Mouse (Mus musculus): Measurements from ENCODE around the gene Mgst3. TPM values are rescaled to one million over a fixed set of nuclear protein-coding genes. Genes with fewer than 3 reads are reported as not detected.

Mgst3 gene
- 111 and 149 TPM in 2 replicates for polyA plus RNA-seq (2016; fragmentation: Nextera tagmentation; extraction: Ambion mirVana)

- peak within 1 kb of the TSS; percentile 74 for H3K4me3 ChIP-seq
- no peaks in the 10 kb centered on the region for H3K36me3 ChIP-seq
- peaks cover 8% of the 10 kb centered on the region; the same call in 1 of the 2 replicates for H3K27me3 ChIP-seq (ENCODE audit: insufficient read depth, poor library complexity, severe bottlenecking)
- no peaks in the 10 kb centered on the region for H3K9me3 ChIP-seq
- peak within 1 kb of the TSS; percentile 93 for H3K27ac ChIP-seq
- WGBS = under 1% methylated on average over 45 of the region's 45 CpGs
- DNase-seq (ENCODE audit: low spot score) = peak; percentile 96
- H3K4me1 ChIP-seq = peaks cover 10% of the 10 kb centered on the region
Measured at GRCm38 (mm10) chr1:167393683-167394492, at the start of gene Mgst3. Gene Mgst3, minus strand, starts transcription at chr1:167393841.

- WGBS = 72% methylated on average over 9 of the region's 9 CpGs
Measured at GRCm38 (mm10) chr1:167438231-167438885, 44.7 kb upstream of the Mgst3 start.

GRCm38 (mm10) chr1:167437091-167437490 is 43.5 kb upstream of the Mgst3 start:
- H3K36me3 ChIP-seq = no peaks in the 10 kb centered on the region
- 75% methylated on average over 7 of the region's 7 CpGs for WGBS

More at GRCm38 (mm10) chr1:167438231-167438885, 44.7 kb upstream of the Mgst3 start:
- Histone ChIP-seq H3K27ac (no peak overlapping the region), H3K36me3 (no peaks in the 10 kb centered on the region), H3K4me3 (no peak overlapping the region), H3K27me3 (ENCODE audit: insufficient read depth, poor library complexity, severe bottlenecking) (peaks cover 10% of the 10 kb centered on the region), H3K4me1 (no peaks in the 10 kb centered on the region), H3K9me3 (no peaks in the 10 kb centered on the region)
- peak; percentile 39 for DNase-seq (ENCODE audit: low spot score)

GRCm38 (mm10) chr1:167436186-167436975 is 42.7 kb upstream of the Mgst3 start:
- peaks cover 18% of the 10 kb centered on the region for H3K27me3 ChIP-seq (ENCODE audit: insufficient read depth, poor library complexity, severe bottlenecking)
- no peak overlapping the region for H3K4me3 ChIP-seq
- no peaks in the 10 kb centered on the region for H3K4me1 ChIP-seq
- no peaks in the 10 kb centered on the region for H3K9me3 ChIP-seq
- peak; percentile 66 for DNase-seq (ENCODE audit: low spot score)
- no peaks in the 10 kb centered on the region for H3K36me3 ChIP-seq
- H3K27ac ChIP-seq = no peak overlapping the region
- WGBS = 75% methylated on average over 7 of the region's 7 CpGs

More at GRCm38 (mm10) chr1:167437091-167437490, 43.5 kb upstream of the Mgst3 start:
- Histone ChIP-seq H3K9me3 (no peaks in the 10 kb centered on the region), H3K27ac (no peak overlapping the region), H3K27me3 (ENCODE audit: insufficient read depth, poor library complexity, severe bottlenecking) (peaks cover 18% of the 10 kb centered on the region), H3K4me3 (no peak overlapping the region), H3K4me1 (no peaks in the 10 kb centered on the region)
- no peak for DNase-seq (ENCODE audit: low spot score)

- H3K9me3 ChIP-seq = no peaks in the 10 kb centered on the region
- no peak overlapping the region for H3K4me3 ChIP-seq
- WGBS = 85% methylated on average over 4 of the region's 4 CpGs
- peaks cover 18% of the 10 kb centered on the region for H3K27me3 ChIP-seq (ENCODE audit: insufficient read depth, poor library complexity, severe bottlenecking)
- H3K27ac ChIP-seq = no peak overlapping the region
- H3K36me3 ChIP-seq = no peaks in the 10 kb centered on the region
- no peaks in the 10 kb centered on the region for H3K4me1 ChIP-seq
- peak; percentile 47 for DNase-seq (ENCODE audit: low spot score)
Measured at GRCm38 (mm10) chr1:167434931-167435330, 41.3 kb upstream of the Mgst3 start.

GRCm38 (mm10) chr1:167430976-167431676 is 37.5 kb upstream of the Mgst3 start:
- 65% methylated on average over 9 of the region's 9 CpGs for WGBS
- no peak overlapping the region for H3K4me3 ChIP-seq
- H3K9me3 ChIP-seq = no peaks in the 10 kb centered on the region
- no peak overlapping the region for H3K27ac ChIP-seq
- DNase-seq (ENCODE audit: low spot score) = peak; percentile 39
- no peaks in the 10 kb centered on the region for H3K36me3 ChIP-seq
- H3K27me3 ChIP-seq (ENCODE audit: insufficient read depth, poor library complexity, severe bottlenecking) = peaks cover 10% of the 10 kb centered on the region; the same call in 1 of the 2 replicates
- no peaks in the 10 kb centered on the region for H3K4me1 ChIP-seq

GRCm38 (mm10) chr1:167426681-167427080 is 33.0 kb upstream of the Mgst3 start:
- WGBS = 79% methylated on average over 7 of the region's 7 CpGs
- Histone ChIP-seq H3K9me3 (no peaks in the 10 kb centered on the region), H3K27ac (no peak overlapping the region), H3K4me3 (no peak overlapping the region), H3K4me1 (peaks cover 5% of the 10 kb centered on the region; the same call in 1 of the 2 replicates), H3K36me3 (no peaks in the 10 kb centered on the region), H3K27me3 (ENCODE audit: insufficient read depth, poor library complexity, severe bottlenecking) (no peaks in the 10 kb centered on the region)
- DNase-seq (ENCODE audit: low spot score) = no peak

GRCm38 (mm10) chr1:167425572-167425971 is 31.9 kb upstream of the Mgst3 start:
- Histone ChIP-seq H3K9me3 (no peaks in the 10 kb centered on the region), H3K36me3 (no peaks in the 10 kb centered on the region), H3K4me1 (peaks cover 5% of the 10 kb centered on the region; the same call in 1 of the 2 replicates), H3K27ac (no peak overlapping the region), H3K4me3 (no peak overlapping the region), H3K27me3 (ENCODE audit: insufficient read depth, poor library complexity, severe bottlenecking) (no peaks in the 10 kb centered on the region)
- WGBS = 68% methylated on average over 5 of the region's 5 CpGs
- no peak for DNase-seq (ENCODE audit: low spot score)

- 81% methylated on average over 11 of the region's 11 CpGs for WGBS
- DNase-seq (ENCODE audit: low spot score) = no peak
- no peak overlapping the region for H3K27ac ChIP-seq
- no peaks in the 10 kb centered on the region for H3K9me3 ChIP-seq
- H3K27me3 ChIP-seq (ENCODE audit: insufficient read depth, poor library complexity, severe bottlenecking) = no peaks in the 10 kb centered on the region
- H3K36me3 ChIP-seq = no peaks in the 10 kb centered on the region
- peaks cover 5% of the 10 kb centered on the region; the same call in 1 of the 2 replicates for H3K4me1 ChIP-seq
- no peak overlapping the region for H3K4me3 ChIP-seq
Measured at GRCm38 (mm10) chr1:167422501-167423240, 29.0 kb upstream of the Mgst3 start.

GRCm38 (mm10) chr1:167414846-167415245 is 21.2 kb upstream of the Mgst3 start:
- WGBS = 3% methylated on average over 7 of the region's 7 CpGs
- no peaks in the 10 kb centered on the region for H3K4me1 ChIP-seq
- no peaks in the 10 kb centered on the region for H3K9me3 ChIP-seq
- H3K36me3 ChIP-seq = no peaks in the 10 kb centered on the region
- peak; percentile 85 for DNase-seq (ENCODE audit: low spot score)
- H3K27me3 ChIP-seq (ENCODE audit: insufficient read depth, poor library complexity, severe bottlenecking) = peaks cover 8% of the 10 kb centered on the region; the same call in 1 of the 2 replicates
- H3K4me3 ChIP-seq = no peak overlapping the region
- no peak overlapping the region for H3K27ac ChIP-seq

- no peaks in the 10 kb centered on the region for H3K4me1 ChIP-seq
- no peak overlapping the region for H3K27ac ChIP-seq
- DNase-seq (ENCODE audit: low spot score) = no peak
- 70% methylated on average over 12 of the region's 12 CpGs for WGBS
- H3K36me3 ChIP-seq = no peaks in the 10 kb centered on the region
- H3K27me3 ChIP-seq (ENCODE audit: insufficient read depth, poor library complexity, severe bottlenecking) = peaks cover 20% of the 10 kb centered on the region
- H3K4me3 ChIP-seq = no peak overlapping the region
- no peaks in the 10 kb centered on the region for H3K9me3 ChIP-seq
Measured at GRCm38 (mm10) chr1:167411991-167412715, 18.5 kb upstream of the Mgst3 start.

All from heart, embryonic 10.5 days (tissue).